Mouse (Mus musculus) left cerebral cortex, postnatal 14 days (tissue): ENCODE measurements around the gene Gm20547. TPM values are rescaled to one million over a fixed set of nuclear protein-coding genes. Genes with fewer than 3 reads are reported as not detected.
"Not testable (repeated sequence)": the region's sequence is repeated elsewhere in the genome, so short reads cannot be mapped to it uniquely, and the experiment has no call there.

Source experiments
- DNase-seq, 2 experiments: peaks; one replicate each; pipeline ENCODE4 v3.0.0; 2021 to 2022; ENCODE audit warnings: low spot score in 2 of 2, mixed read lengths in 1 of 2
- intact Hi-C: fragments of 180-260 bp; cut with DNase I; formaldehyde crosslinking; loops from one replicate; pipeline ENCODE4 v1.15.1; 2025
- long read RNA-seq, 2 experiments: library from polyadenylated mRNA; stranded (forward); transcript quantifications; one replicate each; pipeline ENCODE4 v2.0.0; 2021
- total RNA-seq, 2 experiments: library from RNA; stranded (reverse); gene quantifications; 2 replicates each; pipeline ENCODE4 v1.2.3; 2021

The Gm20547 gene
- under 1 TPM in 1 of 2 experiments, not detected in 1; 0.26 TPM for total RNA-seq
- long read RNA-seq, experiment 1 = 0 reads
- long read RNA-seq, experiment 2 = 0 reads

DNA sequence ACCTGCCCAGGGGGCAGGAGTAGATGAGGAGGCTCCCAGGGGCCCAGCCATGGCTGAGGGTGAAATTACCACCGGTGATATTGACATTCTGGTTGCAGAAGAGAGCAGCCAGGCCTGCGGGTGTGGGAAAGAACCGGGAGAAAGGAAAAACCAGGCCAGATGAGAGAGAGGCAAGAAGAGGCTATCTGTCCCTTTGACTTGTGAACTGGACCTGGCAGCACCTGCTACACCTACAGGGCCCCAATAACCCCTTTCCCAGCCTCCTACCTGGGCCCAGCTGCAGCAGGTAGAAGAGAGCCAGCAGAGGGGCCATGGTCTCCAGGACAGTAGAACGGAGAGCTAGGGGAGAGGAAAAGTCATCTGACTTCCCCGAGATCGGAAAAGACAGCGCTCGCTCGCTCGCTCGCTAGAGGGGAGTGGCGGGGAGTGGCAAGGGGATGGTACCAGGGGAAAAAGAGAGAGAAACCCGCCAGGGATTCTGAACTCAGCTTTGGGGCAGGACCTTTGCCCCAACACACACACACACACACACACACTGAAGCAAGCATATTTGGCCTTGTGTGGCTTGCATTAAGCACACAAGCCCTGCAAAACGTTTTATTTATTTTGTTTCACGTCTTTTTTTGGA is at the start of gene Gm20547:
Gene Gm20547, minus strand, starts transcription at position 360 of the 628 bp plus-strand sequence.
- intact Hi-C loops = no loop called here
- DNase-seq = no peak

DNA sequence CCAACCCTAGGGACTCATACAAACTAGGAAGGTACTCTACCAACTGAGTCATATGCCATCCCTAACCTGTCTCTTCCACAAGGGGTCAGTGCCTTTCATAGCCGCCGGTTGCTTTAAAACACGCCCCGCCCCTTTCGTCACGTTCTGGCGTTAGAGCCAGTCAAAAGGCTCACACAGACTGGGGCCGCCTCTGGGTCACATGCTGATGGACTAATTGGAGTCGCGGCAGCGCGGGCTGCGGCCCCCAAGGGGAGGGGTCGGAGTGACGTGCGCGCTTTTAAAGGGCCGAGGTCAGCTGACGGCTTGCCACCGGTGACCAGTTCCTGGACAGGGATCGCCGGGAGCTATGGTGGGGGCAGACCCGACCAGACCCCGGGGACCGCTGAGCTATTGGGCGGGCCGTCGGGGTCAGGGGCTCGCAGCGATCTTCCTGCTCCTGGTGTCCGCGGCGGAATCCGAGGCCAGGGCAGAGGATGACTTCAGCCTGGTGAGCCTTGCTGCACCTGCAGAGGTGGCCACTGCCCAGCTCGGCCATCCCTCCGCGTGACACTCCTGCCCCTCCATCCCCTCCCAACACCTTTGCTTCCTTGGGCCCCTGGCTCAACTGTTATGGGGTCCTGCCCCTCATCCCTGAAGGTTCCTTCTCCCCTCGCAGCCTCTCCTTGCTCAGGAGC is 49.4 kb upstream of the Gm20547 start, which contains the start of gene Neu1:
Gene Neu1, plus strand, starts transcription at position 193 of the 674 bp plus-strand sequence.
- peak; percentile 98 to 99 for DNase-seq
- intact Hi-C loops = no loop called here

DNA sequence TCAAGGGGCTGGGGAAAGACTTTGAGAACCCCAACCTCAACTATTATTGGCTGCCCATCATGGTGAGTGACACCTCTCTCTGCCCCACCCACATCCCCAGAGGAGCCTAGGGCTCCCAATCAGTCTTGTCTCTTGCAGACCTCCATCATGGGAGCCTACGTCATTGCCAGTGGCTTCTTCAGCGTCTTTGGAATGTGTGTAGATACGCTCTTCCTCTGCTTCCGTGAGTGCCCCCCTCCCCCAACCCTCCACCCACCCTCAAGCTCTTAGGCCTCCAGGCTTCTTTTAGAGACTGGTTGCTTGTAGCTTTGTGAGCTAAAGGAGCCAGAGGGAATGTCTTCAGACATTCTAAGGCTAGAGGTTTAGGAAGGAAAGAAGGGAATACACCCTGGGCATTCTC is 47.0 kb upstream of the Gm20547 start:
- intact Hi-C loops = no loop called here

DNA sequence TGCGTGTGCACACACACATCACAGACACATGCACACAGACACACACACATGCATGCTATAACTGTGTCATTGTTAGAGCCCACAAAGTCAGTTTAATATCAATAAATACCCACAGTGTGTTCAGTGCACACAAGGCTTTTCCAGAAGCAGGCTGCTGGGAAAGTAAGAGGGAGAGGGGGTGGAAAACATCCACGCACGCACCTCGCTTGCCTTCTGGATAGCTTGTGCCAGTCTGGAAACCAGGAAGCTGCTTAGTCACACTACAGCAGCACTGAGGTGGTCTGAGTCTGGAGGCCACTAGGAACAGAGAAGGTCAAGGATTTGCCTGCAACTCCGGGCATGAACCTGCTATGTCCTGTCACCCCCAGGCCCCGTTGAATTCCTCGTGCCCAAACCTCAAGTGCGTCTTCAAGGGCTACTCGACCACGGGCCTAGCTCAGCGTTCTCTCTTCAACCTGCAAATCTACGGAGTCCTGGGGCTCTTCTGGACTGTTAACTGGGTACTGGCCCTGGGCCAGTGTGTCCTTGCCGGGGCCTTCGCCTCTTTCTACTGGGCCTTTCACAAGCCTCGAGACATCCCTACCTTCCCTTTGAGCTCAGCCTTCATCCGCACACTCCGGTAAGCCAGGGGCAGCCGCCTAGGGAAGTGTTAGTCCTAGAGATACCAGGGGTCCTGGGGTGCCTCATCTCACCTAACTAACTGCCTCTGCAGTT is 45.6 kb upstream of the Gm20547 start:
- DNase-seq = peak; percentile 31 to 38
- intact Hi-C loops = no loop called here

More for the DNA sequence above, 47.0 kb upstream of the Gm20547 start:
- no peak for DNase-seq

DNA sequence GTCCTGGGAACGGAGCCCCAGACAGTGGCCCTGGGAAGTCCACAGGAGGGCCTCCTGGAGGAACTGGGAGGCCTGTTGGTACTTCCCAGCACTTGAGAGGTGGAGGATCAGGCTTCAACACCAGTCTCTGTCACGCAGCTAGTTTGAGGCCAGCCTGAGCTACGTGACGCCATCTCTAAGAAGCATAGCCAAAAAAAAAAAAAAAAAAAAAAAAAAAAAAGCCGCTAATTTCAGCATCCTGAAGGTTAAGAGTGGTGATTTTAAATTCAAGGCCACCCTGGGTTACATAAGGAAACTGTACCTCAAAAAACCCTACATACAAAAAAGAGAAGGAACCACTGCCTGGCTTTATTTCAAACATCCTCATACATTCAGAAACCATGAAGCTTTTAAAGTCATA is 42.4 kb upstream of the Gm20547 start:
- DNase-seq = no peak
- intact Hi-C loops = loop anchor here (5.0 kb wide), 1 partner anchor 58 kb away; the partner anchor contains the start of gene Lsm2

DNA sequence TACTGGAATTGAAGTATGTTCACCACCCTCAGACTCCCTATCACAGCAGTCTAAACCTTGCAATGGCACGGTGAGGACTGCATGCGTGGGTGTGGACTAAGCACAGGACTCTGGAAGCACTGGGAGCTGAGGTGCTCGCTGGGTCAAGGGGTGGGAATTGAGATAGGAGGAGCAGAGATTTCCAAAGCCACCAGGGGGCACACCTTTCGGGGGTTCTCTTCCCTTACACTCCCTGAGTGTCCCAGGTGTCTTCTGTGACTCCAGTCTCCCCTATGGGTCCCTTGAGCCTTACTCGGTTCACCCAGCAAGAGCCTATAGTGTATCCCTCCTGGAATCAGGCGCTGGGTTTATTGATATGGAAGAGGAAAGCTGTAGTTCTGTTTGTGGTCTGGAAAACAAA is 41.1 kb upstream of the Gm20547 start:
- intact Hi-C loops = loop anchor here (5.0 kb wide), 1 partner anchor 59 kb away; the partner anchor contains the start of gene Lsm2

DNA sequence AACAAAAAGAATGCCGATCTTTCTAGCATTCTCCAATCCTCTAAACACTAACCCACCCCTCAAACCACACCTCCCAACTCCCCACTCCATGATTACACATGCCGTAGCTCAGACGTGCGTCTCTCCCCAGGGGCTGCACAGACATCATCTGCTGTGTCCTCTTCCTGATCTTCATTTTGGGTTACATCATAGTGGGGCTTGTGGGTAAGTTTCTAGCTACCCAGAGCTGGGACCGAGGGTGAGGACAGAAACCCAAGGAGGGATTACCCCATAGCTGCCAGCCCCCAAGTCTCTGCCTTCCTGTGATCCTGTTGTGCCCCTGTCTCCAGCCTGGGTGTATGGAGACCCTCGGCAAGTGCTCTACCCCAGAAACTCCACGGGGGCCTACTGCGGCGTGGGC is 35.3 kb upstream of the Gm20547 start:
- intact Hi-C loops = no loop called here

More for the DNA sequence above, 41.1 kb upstream of the Gm20547 start:
- DNase-seq = no peak

DNA sequence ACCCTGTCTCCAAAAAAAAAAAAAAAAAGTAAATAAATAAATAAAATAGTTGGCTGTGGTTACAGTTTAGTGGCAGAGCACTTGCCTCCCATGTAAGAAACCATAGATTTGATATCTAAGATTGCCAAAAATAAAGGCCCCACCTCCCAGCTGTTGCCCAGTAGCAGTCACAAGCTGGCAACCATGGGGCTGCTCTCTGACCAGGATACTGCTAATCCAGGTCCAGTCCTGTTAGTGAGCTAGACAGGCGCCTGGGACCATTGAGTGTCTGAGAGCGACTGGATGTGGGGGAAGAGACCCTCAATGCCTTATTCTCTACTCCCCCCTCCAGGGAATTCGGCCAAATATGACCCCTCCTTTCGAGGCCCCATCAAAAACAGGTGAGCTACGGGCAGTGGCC is 34.5 kb upstream of the Gm20547 start:
- intact Hi-C loops = no loop called here
- DNase-seq = no peak

More for the DNA sequence above, 35.3 kb upstream of the Gm20547 start:
- no peak for DNase-seq

DNA sequence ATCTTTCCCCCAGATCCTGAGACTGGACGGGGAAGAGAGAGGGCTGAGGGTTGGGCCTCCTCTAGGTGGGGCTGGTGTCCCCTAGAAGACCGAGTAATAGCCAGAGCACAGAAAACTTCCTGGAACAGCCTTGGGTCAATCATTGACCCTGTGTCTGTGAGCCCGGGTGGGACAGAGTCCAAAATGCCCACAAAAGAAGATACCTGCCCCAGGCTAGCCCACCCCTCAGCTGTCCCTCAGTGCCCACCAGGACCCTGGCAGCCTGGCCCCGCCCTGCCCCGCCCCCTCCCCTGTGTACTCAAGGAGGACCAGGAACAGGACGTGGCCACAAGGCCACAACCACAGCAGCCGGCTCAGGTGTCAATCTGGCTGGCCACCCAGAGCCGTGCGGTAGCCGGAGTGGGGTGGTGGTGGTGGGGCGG is 33.6 kb upstream of the Gm20547 start:
- no peak for DNase-seq
- intact Hi-C loops = no loop called here

DNA sequence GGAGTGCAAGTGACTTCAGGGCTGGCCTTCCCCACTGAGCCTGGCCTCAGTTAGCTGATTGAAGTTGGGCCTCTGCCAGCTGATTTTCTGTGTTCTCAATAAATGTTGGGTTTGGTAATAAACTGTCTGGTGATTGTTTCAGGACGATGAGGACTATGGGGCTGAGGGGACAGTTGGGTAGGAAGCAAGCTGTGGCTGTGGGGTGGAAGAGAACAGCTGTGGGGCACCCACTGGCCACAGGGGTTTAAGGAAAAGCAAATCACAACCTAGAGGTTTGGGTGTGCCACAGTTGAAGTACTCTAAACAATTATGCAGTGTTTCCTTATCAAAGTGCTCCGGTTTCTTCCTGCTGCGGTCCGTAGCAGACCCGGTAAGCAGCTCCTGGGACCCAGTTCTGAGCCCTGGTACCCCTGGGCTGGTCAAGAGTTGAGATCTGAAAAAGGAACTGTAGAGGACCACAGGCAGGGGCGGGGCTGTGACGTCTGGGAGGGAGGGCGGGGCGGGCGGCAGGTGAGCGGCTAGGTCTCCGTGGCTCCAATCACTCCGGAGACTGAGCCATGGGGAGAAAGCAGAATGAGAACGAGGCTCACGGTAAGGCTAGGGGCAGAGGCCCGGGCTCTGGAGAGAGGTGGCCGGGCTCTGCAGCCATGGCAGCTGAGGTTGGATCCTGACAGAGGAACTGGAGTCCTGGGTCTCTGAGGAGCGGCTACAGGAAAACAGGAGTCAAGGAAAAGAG is 32.3 kb upstream of the Gm20547 start, which contains the start of gene Slc44a4:
Gene Slc44a4, plus strand, starts transcription at position 537 of the 736 bp plus-strand sequence.
- DNase-seq = no peak
- intact Hi-C loops = loop anchor here (5.0 kb wide), 1 partner anchor 57 kb away; no protein-coding TSS in a partner anchor

DNA sequence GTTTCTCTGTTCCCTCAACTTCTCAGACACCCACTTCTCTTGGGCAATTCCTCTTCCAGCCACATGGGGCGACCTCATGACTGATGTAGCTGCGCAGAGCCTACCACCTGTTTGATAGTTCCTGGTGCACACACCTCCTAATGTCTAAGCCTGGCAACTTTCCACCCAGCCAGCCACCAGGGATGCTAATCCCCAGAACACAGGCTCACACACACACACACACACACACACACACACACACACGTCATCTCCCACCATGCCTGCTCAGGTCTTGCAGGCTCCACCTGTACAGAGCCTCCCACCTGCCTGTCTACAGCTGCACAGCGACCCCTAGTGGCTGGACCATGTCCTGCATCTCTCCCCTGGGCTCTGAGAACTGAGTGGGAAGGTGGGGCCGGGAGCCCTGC is 30.1 kb upstream of the Gm20547 start:
- intact Hi-C loops = loop anchor here (5.0 kb wide), 1 partner anchor 55 kb away; no protein-coding TSS in a partner anchor
- peak; percentile 65 to 75 for DNase-seq

DNA sequence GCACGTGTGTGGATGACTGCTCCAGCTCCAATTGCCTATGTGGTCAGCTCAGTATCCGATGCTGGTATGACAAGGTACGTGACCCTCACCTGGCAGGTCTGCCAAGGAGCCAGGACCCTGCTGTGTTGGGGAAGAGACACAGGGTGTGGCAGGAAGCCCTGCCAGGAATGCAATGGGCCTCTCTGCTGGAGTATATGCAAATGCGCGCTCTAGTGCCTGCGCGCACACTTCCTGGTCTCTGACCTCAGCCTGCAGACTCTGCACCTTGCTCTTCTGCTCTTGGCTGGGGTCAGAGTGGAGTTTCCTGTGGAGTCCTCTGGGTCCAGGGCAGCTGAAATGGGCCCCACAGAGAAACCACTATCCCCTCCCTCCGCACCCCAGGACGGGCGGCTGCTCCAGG is 29.1 kb upstream of the Gm20547 start:
- DNase-seq = no peak
- intact Hi-C loops = loop anchor here (5.0 kb wide), 1 partner anchor 54 kb away; no protein-coding TSS in a partner anchor

DNA sequence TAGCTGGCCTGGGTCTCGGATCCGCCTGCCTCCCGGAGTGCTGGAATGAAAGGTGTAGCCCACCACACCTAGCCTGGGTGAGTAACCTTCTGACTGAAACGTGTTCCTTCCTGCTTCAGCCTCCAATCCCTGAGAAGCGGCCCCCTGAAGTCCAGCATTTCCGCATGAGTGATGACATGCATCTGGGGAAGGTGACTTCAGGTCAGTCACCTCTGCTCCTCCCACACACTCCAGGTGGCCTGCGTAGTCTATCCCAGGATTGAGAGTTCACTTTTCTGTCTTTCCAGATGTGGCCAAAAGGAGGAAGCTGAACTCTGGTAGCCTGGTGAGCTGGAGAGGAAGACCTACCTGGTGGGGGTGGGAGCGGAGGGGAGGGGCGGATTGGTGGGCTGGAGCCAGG is 21.1 kb upstream of the Gm20547 start:
- DNase-seq = no peak
- intact Hi-C loops = no loop called here

DNA sequence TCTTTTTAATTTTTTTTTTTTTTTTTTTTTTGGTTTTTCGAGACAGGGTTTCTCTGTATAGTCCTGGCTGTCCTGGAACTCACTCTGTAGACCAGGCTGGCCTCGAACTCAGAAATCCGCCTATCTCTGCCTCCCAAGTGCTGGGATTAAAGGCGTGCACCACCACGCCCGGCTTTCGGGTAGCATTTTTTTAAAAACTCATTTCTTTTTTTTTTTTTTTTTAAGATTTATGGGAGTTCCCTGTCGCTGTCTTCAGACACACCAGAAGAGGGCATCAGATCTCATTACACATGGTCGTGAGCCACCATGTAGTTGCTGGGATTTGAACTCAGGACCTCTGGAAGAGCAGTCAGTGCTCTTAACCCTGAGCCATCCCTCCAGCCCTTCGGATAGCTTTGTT is 20.1 kb upstream of the Gm20547 start:
- intact Hi-C loops, DNase-seq: not testable (repeated sequence)

DNA sequence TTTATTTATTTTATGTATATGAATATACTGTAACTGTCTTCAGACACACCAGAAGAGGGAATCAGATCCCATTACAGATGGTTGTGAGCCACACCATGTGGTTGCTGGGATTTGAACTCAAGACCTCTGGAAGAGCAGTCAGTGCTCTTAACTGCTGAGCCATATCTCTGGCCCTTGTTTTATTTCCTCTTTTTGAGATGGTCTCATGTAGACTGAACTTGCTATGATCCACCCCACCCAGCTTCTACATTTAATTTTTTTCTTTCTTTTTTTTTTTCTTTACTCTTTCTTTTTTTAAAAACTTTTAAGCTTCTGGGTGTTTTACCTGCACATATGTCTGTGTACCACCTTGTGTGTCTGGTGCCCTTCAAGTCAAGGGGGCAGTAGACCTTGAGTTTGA is 19.0 kb upstream of the Gm20547 start:
- intact Hi-C loops, DNase-seq: not testable (repeated sequence)

DNA sequence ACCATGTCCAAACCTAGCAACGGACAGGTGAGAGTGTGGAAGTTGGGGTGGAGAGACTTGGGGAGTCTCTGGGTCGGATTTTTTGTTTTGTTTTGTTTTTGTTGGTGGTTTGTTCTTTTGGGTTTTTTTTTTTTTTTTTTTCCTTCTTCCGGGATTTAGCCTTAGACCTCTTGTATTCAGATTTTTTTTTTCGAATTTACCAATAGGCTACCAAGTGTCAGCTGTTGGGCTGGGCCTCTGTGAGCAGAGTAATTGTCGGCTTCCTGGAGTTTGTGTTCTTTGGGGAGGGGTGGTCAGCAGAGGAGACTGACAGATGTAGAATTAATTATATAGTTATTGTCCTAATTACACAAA is 18.0 kb upstream of the Gm20547 start:
- intact Hi-C loops = loop anchor here (5.0 kb wide), 1 partner anchor 43 kb away; no protein-coding TSS in a partner anchor

DNA sequence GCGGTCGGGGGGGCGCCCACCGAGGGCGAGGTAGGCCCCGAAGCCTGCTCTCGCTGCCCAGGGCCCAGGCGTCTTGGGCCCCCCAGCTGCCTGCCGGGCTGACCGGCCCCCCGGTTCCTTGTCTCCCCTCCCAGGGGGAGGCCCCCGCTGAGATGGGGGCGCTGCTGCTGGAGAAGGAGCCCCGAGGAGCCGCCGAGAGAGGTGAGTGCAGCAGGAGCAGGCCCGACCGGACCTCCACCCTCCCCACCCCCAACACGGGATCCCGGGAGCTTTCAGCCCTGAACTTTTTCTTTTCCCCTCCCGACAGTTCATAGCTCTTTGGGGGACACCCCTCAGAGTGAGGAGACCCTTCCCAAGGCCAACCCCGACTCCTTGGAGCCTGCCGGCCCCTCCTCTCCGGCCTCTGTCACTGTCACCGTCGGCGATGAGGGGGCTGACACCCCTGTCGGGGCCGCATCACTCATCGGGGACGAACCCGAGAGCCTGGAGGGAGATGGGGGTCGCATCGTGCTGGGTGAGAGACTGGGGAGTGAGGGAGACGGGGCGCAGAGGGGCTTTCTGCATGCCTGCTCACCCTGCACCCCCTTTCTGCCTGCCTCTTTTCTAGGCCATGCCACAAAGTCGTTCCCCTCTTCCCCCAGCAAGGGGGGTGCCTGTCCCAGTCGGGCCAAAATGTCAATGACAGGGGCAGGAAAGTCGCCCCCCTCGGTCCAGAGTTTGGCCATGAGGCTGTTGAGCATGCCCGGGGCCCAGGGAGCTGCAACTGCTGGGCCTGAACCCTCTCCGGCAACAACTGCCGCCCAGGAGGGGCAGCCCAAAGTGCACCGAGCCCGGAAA is 17.4 kb upstream of the Gm20547 start:
- intact Hi-C loops = loop anchor here (5.0 kb wide), 1 partner anchor 42 kb away; no protein-coding TSS in a partner anchor
- DNase-seq = no peak

More for the DNA sequence above, 18.0 kb upstream of the Gm20547 start:
- DNase-seq = no peak

DNA sequence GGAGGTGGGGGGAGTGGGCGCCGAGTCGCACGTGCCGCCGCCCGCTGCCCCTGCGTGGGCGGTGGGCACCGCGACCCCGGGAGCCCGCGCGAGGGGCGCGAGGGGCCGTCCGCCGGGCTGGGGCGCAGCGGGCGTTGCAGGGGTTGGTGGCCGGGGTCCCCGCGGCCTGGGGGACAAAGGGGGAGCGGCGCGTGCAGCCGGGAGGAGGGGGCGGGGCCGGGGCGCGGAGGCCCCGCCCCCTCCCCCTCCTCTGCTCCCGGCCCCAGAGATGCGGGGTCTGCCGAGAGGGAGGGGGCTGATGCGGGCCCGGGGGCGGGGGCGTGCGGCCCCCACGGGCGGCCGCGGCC is 16.8 kb upstream of the Gm20547 start:
- intact Hi-C loops = loop anchor here (5.0 kb wide), 1 partner anchor 41 kb away; no protein-coding TSS in a partner anchor
- no peak for DNase-seq
